Mouse (Mus musculus): ENCODE measurements around the gene Slc4a7.
A peak's percentile ranks its signal among the peaks of the same experiment; 100 is the strongest.
"Not testable (repeated sequence)": the region's sequence is repeated elsewhere in the genome, so short reads cannot be mapped to it uniquely, and the experiment has no call there.

Slc4a7 gene

GRCm38 (mm10) chr14:14800810-14801209 is 98.7 kb downstream of the Slc4a7 start:
- DNase-seq, result no peak

GRCm38 (mm10) chr14:14803115-14803514 is 101.0 kb downstream of the Slc4a7 start, which contains the start of gene Nek10:
Nek10 (plus strand) TSS chr14:14803415.
- DNase-seq, result not testable (repeated sequence)

GRCm38 (mm10) chr14:14803921-14804517 is 101.9 kb downstream of the Slc4a7 start:
- no peak for DNase-seq

DNA sequence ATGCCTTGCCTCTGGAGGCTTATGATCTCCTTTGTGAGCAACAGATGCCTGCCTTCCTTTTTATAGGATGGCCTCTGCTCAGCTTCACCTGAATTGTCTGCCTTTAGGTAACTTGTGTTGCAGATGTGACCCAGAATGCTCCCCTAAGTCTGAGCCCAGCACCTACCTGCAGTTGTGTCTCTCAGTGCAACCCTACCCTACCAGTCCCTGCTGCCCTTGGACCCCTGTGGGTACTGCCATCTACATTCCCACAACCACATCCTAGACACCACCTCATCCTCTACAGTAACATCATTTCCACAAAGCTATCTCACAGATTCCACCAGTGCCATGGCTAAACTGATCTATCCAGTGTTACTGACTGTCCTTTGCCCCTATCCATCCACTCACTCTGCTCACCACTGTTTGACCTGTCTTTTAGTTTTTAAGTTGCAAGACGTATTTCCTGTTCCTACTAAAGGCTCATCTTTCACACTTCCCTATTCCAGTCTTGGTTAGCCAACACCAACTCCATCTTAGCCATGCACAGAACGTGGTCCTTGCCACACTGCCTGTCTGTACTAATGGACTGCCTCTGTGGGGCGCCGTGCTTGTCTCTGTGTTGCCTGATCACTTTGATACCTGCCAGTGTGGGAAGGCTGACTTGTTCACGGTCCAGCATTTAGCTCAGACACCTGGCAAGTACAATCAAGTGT is 102.6 kb downstream of the Slc4a7 start:
- DNase-seq, result no peak

DNA sequence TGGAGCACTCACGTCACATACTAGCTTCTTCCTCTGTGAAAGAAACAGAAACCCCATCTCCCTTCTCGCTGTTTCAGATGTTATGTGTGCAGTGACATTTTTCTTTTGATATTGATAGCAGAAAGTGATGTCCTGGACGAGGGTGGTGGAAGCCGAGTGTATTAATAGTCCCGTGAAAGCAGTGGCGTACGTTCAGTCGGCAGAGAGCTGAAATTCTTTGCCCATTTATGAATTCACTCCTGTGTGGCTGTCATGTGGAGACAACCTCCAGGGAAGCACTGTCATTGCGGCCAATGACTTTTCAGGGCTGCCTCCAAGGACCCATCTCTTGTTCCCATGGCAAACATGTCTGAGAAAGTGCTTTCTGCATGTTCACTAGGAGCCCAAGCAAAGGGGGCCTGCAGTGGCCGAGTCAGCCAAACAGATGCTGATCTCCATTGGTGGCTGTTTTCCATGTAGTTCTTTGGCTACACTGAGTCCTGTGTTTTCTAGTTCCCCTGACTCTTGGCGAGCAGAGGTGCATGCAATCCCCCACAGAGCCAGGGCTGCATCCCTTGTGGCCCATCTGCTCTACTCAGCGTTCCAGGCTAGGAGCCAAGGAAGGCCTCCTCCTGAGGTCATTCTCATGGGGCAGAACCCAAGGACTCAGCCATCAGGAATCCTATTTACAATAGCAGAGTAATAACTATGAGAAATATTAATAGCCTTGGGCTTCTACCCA is 130.6 kb downstream of the Slc4a7 start:
- peak; percentile 77 for DNase-seq

DNA sequence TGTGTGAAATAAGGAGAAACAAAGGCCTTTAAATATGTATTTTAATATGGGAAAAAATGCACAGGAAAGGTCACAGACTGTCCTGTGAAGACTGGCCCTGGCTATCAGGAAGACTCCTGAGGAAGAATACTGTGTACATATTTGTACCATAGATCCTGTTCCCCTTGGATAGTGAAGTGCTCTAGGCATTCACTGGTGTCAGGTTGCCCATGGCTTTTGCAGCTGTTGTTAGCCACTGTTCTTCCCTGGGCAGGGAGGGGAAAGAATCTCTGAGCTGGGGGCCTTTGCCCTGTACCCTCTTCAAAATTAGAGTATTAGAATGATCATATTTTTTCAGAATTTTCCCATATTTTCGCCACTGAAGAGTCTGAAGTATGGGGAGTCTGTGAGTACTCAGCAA is 131.4 kb downstream of the Slc4a7 start:
- DNase-seq, result no peak

DNA sequence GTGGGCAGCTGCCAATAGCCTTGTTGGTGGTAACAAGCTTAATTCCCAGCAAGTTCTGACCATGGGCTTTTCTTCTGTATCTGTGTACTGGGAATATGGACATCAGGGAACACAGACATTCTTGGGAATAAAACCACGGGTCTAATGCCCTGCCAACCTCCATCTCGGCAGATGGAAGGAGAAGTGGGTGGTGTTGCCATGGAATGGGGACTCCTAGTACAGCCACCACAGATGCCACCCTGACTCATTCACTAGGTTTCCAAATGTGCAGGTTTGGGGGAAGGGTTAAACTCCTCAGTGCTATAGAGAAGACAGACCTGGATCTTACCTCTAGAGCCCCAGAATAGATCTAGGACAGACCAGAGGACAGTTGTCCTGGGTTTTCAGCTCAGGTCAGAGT is 132.2 kb downstream of the Slc4a7 start:
- DNase-seq, result no peak

DNA sequence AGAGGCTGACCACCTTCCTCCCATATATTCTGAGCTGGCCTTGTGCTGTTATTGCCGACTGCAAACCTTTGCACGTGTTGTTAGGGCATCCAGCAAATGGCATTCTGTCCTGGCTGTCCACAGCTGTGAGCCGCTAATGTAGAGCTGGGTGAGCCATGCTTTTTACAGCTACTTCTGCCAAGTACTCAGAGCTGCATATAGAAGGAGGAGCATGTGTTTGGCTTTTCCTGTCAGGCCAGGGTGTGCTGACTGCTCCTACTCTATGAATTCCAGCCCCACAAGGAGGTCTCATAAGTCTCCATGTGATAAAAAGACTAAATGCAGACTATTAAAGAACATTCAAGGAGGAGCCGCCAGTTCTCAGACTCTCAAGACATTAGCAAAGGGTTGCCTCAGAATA is 135.5 kb downstream of the Slc4a7 start:
- no peak for DNase-seq

DNA sequence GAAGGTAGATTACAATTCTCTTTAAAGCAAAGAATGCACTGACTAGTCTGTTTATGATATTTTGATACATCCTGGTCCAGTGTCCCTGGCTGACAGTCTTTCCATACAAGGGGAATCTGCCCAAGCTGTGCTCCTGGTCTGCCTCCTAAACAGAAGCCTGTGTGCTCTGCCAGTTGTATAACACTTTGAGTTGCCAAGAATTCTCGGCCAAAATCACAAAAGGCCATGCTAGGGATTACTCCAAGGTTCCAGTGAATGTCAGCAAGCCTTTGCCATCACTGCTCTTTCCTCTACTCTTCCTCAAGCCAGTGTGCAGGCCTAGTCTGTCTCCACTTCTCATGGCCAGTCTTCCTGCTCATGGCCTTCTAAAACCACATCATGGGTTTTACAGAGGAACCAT is 136.0 kb downstream of the Slc4a7 start:
- peak; percentile 62 for DNase-seq

- DNase-seq, result no peak
Observed at GRCm38 (mm10) chr14:14842734-14843530, 140.9 kb downstream of the Slc4a7 start.

All from cerebellum, adult 8-10 months (tissue).